Mouse (Mus musculus) kidney, postnatal 10 days (tissue): ENCODE results near the gene Noa1.

Experiments
- DNase-seq: peaks from one replicate; pipeline ENCODE4 v3.0.0; 2021; ENCODE audit warnings: mixed read lengths

The Noa1 gene

GRCm38 (mm10) chr5:77252115-77252827 lies 57.6 kb downstream of the Noa1 start:
- DNase-seq, result no peak

DNA sequence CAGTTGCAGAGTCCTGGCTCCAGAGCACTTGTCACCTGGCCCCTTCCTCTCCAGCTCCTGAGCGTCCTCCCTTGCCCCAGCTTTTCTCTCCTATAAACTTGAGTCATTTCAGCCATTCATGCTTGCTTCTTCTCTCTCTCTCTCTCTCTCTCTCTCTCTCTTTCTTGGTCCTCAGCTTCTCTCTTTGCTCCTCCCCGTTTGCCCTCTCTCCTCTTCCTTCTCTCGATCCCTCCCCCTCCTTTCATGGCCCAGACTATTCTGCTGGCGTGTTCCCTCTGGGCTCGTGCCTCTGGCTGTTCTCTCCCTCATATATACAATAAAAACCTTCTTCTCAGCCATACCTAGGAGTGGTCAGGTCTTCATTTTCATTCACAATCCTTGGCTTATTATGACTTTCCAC lies 58.2 kb downstream of the Noa1 start:
- no peak for DNase-seq

DNA sequence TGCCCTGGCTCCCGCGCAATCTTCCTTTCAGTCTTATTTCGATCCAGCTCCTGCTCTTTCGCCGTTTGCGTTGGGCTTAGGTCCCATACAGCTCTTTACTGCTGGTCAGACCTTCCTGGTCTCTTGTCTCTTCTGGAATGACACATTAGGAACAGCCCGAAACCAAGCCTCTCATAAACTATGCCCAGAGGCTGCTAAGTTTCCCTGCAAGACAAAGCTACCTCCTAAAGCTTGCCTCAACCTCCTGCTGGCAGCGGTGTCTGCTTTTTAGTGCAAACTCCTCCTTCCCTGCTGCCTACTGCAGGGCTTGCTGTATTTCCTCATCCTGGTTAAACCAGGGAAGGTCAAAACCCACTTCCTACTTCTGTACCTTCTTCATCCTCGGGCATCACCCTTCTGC lies 59.8 kb downstream of the Noa1 start:
- no peak for DNase-seq

- peak; percentile 39 for DNase-seq
These were observed 63.9 kb downstream of the Noa1 start for GRCm38 (mm10) chr5:77245787-77246671.

DNA sequence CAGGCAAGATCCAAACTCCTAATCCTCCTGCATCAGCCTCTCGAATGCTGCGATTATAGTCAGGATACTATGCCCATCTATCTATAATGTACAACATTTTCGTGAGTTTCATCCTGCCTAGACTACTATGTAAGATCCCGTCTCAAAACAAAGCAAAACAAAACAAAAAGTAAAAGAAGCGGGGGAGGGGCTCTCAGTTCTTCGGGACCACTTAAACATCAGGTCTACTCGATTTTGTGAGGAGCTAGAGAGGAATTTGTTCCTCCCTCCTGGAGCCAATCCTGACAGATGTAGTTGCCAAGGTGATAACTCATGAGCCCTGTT lies 64.5 kb downstream of the Noa1 start:
- DNase-seq, result no peak

DNA sequence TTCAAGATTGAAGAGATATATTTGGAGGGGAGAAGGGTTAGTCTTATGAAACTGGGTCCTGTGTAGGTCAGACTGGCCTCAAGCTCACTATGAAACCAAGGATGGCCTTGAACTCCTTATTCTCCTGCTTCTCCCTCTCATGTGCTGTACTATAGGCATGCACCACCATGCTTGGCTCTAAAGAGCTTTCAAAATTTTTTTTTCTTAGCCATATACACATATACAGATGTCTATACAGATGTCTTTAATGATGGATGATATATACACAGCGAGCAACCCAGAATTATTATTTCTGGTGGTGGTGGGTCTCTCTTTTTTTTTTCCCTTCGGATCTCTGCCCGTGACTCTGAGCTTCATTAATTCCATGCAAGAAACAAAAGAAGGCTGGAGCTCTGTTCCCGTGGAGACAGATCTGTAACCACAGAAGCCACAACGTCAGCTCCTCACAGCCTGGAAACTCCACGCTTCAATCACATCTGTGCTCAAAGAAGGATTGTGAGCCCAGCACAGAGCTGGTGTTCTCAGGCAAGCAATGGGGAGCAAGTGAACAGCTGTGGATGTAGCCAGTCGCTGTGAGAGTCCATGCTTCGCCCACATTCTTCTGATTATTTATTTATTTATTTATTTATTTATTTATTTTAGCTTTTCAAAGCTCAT lies 65.4 kb downstream of the Noa1 start:
- DNase-seq, result no peak
